Mouse (Mus musculus) small intestine, adult 2 months (tissue): ENCODE measurements around the gene Cwc22.

Source experiments
- CTCF ChIP-seq: fragments of 200-500 bp; IDR thresholded peaks from 2 replicates; pipeline ENCODE4 v1.5.1; 2012; ENCODE audit warnings: low read depth, mild to moderate bottlenecking, control low read depth, inconsistent platforms, low read length, moderate library complexity, mixed read lengths; ENCODE audit not compliant: insufficient replicate concordance, insufficient read length; ENCODE audit errors: extremely low read depth
- POLR2A ChIP-seq: fragments of 200-500 bp; IDR thresholded peaks from 2 replicates; pipeline ENCODE4 v1.6.1; 2012; ENCODE audit warnings: low read depth, mild to moderate bottlenecking, control low read depth, inconsistent platforms, low read length, moderate library complexity

DNA sequence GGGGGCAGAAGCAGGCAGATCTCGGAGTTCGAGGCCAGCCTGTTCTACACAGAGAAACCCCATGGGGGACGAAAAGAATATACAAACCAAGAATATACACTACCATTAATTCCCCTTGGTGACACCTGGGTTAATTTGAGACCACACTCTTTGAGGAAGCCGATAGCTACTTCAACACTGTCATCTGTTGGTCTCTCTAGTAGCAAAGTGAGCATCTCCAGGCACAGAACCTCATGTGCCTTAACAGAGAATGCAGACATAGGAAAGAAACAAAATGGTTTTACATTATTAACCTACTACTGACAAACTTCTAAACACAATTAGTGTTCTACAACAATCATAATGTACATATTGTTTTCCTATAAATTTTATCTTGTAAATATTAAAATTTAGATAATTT, 24.9 kb downstream of the Cwc22 start:
- TF ChIP-seq CTCF = no peak
- no peak for TF ChIP-seq POLR2A
